Mouse (Mus musculus) C2C12 (cell line): ENCODE measurements around the gene Ttc9b. TPM values are rescaled to one million over a fixed set of nuclear protein-coding genes. Genes with fewer than 3 reads are reported as not detected.

Source experiments
- H3K27me3 ChIP-seq: one replicate; pipeline ENCODE4 v1.6.1; 2011; ENCODE audit not compliant: control insufficient read depth, insufficient read depth, insufficient read length
- H3K36me3 ChIP-seq: one replicate; pipeline ENCODE4 v1.6.1; 2011; ENCODE audit not compliant: control insufficient read depth, insufficient read depth
- H3K4me3 ChIP-seq: one replicate; pipeline ENCODE4 v1.5.1; 2011; ENCODE audit warnings: mild to moderate bottlenecking, control low read depth; ENCODE audit not compliant: poor library complexity, insufficient read depth, severe bottlenecking
- H3K79me2 ChIP-seq: one replicate; pipeline ENCODE4 v1.6.1; 2011; ENCODE audit not compliant: control insufficient read depth, insufficient read depth
- H3K79me3 ChIP-seq: one replicate; pipeline ENCODE4 v1.6.1; 2011; ENCODE audit warnings: low read depth, control low read depth
- H3ac ChIP-seq: one replicate; pipeline ENCODE3; 2011; ENCODE audit warnings: low read depth; ENCODE audit not compliant: control insufficient read depth, insufficient read length
- CEBPB ChIP-seq: IDR thresholded peaks from one replicate; pipeline ENCODE4 v1.6.1; 2011; ENCODE audit warnings: low read depth, mild to moderate bottlenecking, control low read depth, moderate library complexity
- CTCF ChIP-seq: IDR thresholded peaks from one replicate; pipeline ENCODE4 v1.5.1; 2011; ENCODE audit not compliant: control insufficient read depth, insufficient read depth, insufficient read length
- FOSL1 ChIP-seq: IDR thresholded peaks from one replicate; pipeline ENCODE4 v1.8.0; 2011; ENCODE audit warnings: mild to moderate bottlenecking, low read length; ENCODE audit not compliant: poor library complexity, insufficient read depth, severe bottlenecking
- MAX ChIP-seq: IDR thresholded peaks from one replicate; pipeline ENCODE4 v1.6.1; 2011; ENCODE audit warnings: mild to moderate bottlenecking, control low read depth
- MYOD1 ChIP-seq: IDR thresholded peaks from one replicate; pipeline ENCODE4 v1.6.1; 2011; ENCODE audit warnings: low read depth; ENCODE audit not compliant: control insufficient read depth, insufficient read length
- MYOG ChIP-seq: IDR thresholded peaks from one replicate; pipeline ENCODE4 v1.6.1; 2011; ENCODE audit not compliant: control insufficient read depth, insufficient read length; ENCODE audit errors: extremely low read depth
- USF1 ChIP-seq: IDR thresholded peaks from one replicate; pipeline ENCODE4 v1.6.1; 2011; ENCODE audit warnings: low read depth, mild to moderate bottlenecking, control low read depth, moderate library complexity
- polyA plus RNA-seq: library from polyadenylated mRNA; unstranded; fragments of >200 nt; fragmentation: generic; extraction: Trizol; gene quantifications from one replicate; pipeline ENCODE4 v1.2.1, GENCODE M21; 2012; ENCODE audit warnings: missing spikeins

Ttc9b gene
- polyA plus RNA-seq, 1 experiment, result 0.11 TPM

DNA sequence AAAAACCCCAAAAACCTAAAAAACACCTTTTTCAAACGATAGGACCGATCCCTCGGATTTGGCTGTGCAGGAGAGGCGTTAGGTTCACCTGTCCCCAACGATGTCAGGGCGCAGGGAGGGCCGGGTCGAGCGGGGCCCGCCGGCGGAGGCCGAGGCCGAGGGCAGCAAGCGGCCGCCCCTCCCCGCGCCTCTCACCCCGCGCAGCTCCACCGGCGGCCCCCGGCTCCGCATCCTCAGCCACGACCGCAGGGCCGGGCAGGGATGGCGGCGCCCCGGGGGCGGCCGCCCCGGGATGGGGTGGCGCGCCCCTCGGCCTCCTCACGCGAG is 20.4 kb downstream of the Ttc9b start:
- Histone ChIP-seq H3K79me3 (peaks cover 2% of the 10 kb centered on the region), H3K4me3 (peak overlapping the region; percentile 53), H3K27me3 (no peaks in the 10 kb centered on the region), H3K79me2 (peaks cover 19% of the 10 kb centered on the region), H3K36me3 (no peaks in the 10 kb centered on the region), H3ac (peak overlapping the region; percentile 49)
- TF ChIP-seq MYOD1 (no peak), MAX (no peak), CTCF (no peak), MYOG (no peak), FOSL1 (no peak), CEBPB (no peak), USF1 (no peak)

DNA sequence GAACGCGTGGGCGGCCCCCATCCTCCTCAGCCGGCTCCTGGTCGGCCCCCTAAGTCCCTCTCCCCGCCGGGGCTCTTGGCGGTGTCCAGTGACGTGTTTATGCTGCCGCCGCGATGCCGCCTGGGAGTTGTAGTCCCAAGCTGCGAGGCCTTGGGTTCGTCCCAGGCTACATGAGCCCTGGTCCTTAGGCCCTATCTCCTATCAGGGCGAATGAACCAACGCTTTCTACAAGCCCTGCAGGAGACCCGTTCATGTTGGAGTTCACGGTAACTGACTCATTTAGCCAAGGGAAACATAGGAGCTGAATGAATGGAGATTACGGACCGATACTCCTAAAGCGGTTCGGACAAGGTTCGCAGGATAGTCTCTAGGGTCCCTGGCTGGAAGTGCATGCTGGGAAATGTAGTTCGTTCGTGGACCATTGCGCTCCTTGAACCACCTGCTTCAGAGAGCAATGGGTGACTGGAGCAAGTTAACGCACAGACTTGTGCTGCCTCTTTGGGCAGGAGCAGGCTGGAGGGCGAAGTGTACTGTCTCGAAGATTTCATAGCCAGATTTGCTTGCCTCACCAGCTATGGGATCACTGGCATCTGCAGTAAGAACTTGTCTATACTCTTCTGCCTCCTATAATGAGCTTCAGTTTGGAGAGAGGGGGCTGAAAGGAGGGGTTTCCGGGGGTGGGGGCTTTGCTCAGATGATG is 21.0 kb downstream of the Ttc9b start, which contains the start of gene Map3k10:
TSS of gene Map3k10 (minus strand) at position 77 of the 700 bp plus-strand sequence.
- H3K27me3 ChIP-seq, result no peaks in the 10 kb centered on the region
- peaks cover 2% of the 10 kb centered on the region for H3K79me3 ChIP-seq
- peaks cover 19% of the 10 kb centered on the region for H3K79me2 ChIP-seq
- H3K4me3 ChIP-seq, result peak within 1 kb of the TSS; percentile 53
- no peak for TF ChIP-seq MYOG
- TF ChIP-seq CTCF, result no peak
- no peak for TF ChIP-seq CEBPB
- no peak for TF ChIP-seq USF1
- no peak for TF ChIP-seq FOSL1
- TF ChIP-seq MAX, result no peak
- TF ChIP-seq MYOD1, result no peak
- H3ac ChIP-seq, result peak within 1 kb of the TSS; percentile 49
- no peaks in the 10 kb centered on the region for H3K36me3 ChIP-seq

- no peaks in the 10 kb centered on the region for H3K36me3 ChIP-seq
- no peak overlapping the region for H3ac ChIP-seq
- H3K79me3 ChIP-seq, result peaks cover 2% of the 10 kb centered on the region
- TF ChIP-seq MAX (no peak), CEBPB (no peak), FOSL1 (no peak), USF1 (no peak), CTCF (no peak), MYOD1 (no peak), MYOG (no peak)
- H3K4me3 ChIP-seq, result no peak overlapping the region
- H3K27me3 ChIP-seq, result no peaks in the 10 kb centered on the region
- peaks cover 19% of the 10 kb centered on the region for H3K79me2 ChIP-seq
Measured at GRCm38 (mm10) chr7:27675222-27675612, 21.5 kb downstream of the Ttc9b start.

DNA sequence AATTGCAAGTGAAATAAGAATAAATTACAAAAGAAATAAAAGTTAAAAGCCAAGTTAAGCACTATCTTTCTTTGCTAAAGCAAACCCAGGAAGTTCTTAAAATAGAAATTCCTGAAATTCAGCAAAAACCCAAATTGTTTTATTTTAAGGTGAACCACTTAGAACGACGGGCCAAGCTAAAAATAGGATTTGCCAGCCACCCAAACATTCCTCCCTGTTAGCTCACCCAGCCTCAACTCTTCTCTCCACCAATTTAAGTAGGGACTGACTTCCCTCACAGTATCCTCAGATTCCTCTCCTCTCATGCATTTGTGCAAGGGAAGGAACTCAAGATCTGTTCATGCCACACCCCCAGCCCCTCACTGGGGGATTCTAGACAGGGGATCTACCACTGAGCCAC is 29.5 kb downstream of the Ttc9b start:
- Histone ChIP-seq H3K27me3 (no peaks in the 10 kb centered on the region), H3K4me3 (no peak overlapping the region), H3K36me3 (no peaks in the 10 kb centered on the region), H3K79me2 (no peaks in the 10 kb centered on the region), H3K79me3 (no peaks in the 10 kb centered on the region), H3ac (no peak overlapping the region)
- no peak for TF ChIP-seq CEBPB
- no peak for TF ChIP-seq FOSL1
- TF ChIP-seq CTCF, result no peak
- no peak for TF ChIP-seq MYOG
- TF ChIP-seq MAX, result no peak
- TF ChIP-seq USF1, result no peak
- TF ChIP-seq MYOD1, result no peak

GRCm38 (mm10) chr7:27685220-27685619 is 31.5 kb downstream of the Ttc9b start:
- no peak overlapping the region for H3K4me3 ChIP-seq
- H3K79me3 ChIP-seq, result no peaks in the 10 kb centered on the region
- TF ChIP-seq MAX (no peak), FOSL1 (no peak), USF1 (no peak), CEBPB (no peak), MYOD1 (no peak), CTCF (no peak), MYOG (no peak)
- H3K27me3 ChIP-seq, result no peaks in the 10 kb centered on the region
- no peaks in the 10 kb centered on the region for H3K79me2 ChIP-seq
- no peaks in the 10 kb centered on the region for H3K36me3 ChIP-seq
- H3ac ChIP-seq, result no peak overlapping the region

GRCm38 (mm10) chr7:27685681-27686080 is 32.0 kb downstream of the Ttc9b start:
- Histone ChIP-seq H3K79me2 (no peaks in the 10 kb centered on the region), H3ac (no peak overlapping the region), H3K4me3 (no peak overlapping the region), H3K36me3 (no peaks in the 10 kb centered on the region), H3K27me3 (no peaks in the 10 kb centered on the region), H3K79me3 (no peaks in the 10 kb centered on the region)
- no peak for TF ChIP-seq MAX
- no peak for TF ChIP-seq CTCF
- TF ChIP-seq MYOD1, result no peak
- no peak for TF ChIP-seq FOSL1
- no peak for TF ChIP-seq USF1
